ENCODE assay signal across 11 mouse cellular contexts in genomic region chr3:153692978-153693377, GRCm38 (mm10). TPM values are rescaled to one million over a fixed set of nuclear protein-coding genes. Genes with fewer than 3 reads are reported as not detected.
DNase-seq lines count a peak whose midpoint lies in the region; ATAC-seq lines count a peak whose summit lies in the region.
"Had no signal": no experiment of that assay in that cellular context is flagged by ENCODE, and none has a peak within 500 bp of the region (broad histone marks: within the 10 kb centered on the region; RNA-seq: fewer than 3 reads in every experiment).

No protein-coding gene starts in this region.

- 81% methylated on average over 7 of the region's 7 CpGs for WGBS in hindbrain, embryonic 10.5 days
- WGBS in hindbrain, embryonic 13.5 days, result 82% methylated on average over 7 of the region's 7 CpGs
- WGBS in limb, embryonic 15.5 days, result 28% methylated on average over 7 of the region's 7 CpGs

- H3K27me3 ChIP-seq in hindbrain, embryonic 10.5 days (ENCODE audit: insufficient read depth, poor library complexity, severe bottlenecking), result no peaks in the 10 kb centered on the region
- H3K27me3 ChIP-seq in hindbrain, embryonic 13.5 days, result no peaks in the 10 kb centered on the region
- no peaks in the 10 kb centered on the region for H3K27me3 ChIP-seq in limb, embryonic 15.5 days

- no peak overlapping the region for H3K4me2 ChIP-seq in hindbrain, embryonic 13.5 days
- no peak overlapping the region for H3K4me2 ChIP-seq in limb, embryonic 15.5 days

- H3K36me3 ChIP-seq in hindbrain, embryonic 10.5 days, result no peaks in the 10 kb centered on the region
- no peaks in the 10 kb centered on the region for H3K36me3 ChIP-seq in hindbrain, embryonic 13.5 days
- no peaks in the 10 kb centered on the region for H3K36me3 ChIP-seq in limb, embryonic 15.5 days

- no peaks in the 10 kb centered on the region for H3K9me3 ChIP-seq in hindbrain, embryonic 10.5 days
- no peaks in the 10 kb centered on the region for H3K9me3 ChIP-seq in hindbrain, embryonic 13.5 days
- H3K9me3 ChIP-seq in limb, embryonic 15.5 days, result no peaks in the 10 kb centered on the region

- H3K27ac ChIP-seq in hindbrain, embryonic 10.5 days, result 0 out of 2 replicates have a peak overlapping the region, but pooled peaks have one; percentile 56
- H3K27ac ChIP-seq in hindbrain, embryonic 13.5 days, result no peak overlapping the region
- H3K27ac ChIP-seq in limb, embryonic 15.5 days, result peak overlapping the region; percentile 50

- no peak for ATAC-seq in hindbrain, embryonic 13.5 days (ENCODE audit: low FRiP score)
- no peak; the same call in 1 of the 2 replicates for ATAC-seq in limb, embryonic 15.5 days (ENCODE audit: insufficient number of reproducible peaks, low FRiP score, low TSS enrichment, low read depth)

- peaks cover 56% of the 10 kb centered on the region for H3K4me1 ChIP-seq in hindbrain, embryonic 10.5 days (replicated peaks)
- peaks cover 33% of the 10 kb centered on the region for H3K4me1 ChIP-seq in hindbrain, embryonic 13.5 days (replicated peaks)
- H3K4me1 ChIP-seq in limb, embryonic 15.5 days, result peaks cover 34% of the 10 kb centered on the region

- no peak overlapping the region for H3K4me3 ChIP-seq in hindbrain, embryonic 10.5 days
- H3K4me3 ChIP-seq in hindbrain, embryonic 13.5 days, result no peak overlapping the region
- no peak overlapping the region for H3K4me3 ChIP-seq in limb, embryonic 15.5 days

- H3K9ac ChIP-seq in hindbrain, embryonic 13.5 days, result no peak overlapping the region
- no peak overlapping the region for H3K9ac ChIP-seq in limb, embryonic 15.5 days

- DNase-seq in adrenal gland, postnatal 10 days, result peak; percentile 32
- DNase-seq in adrenal gland, postnatal 36 days, result no peak
- no peak for DNase-seq in hindbrain, embryonic 10.5 days (ENCODE audit: low spot score)
- DNase-seq in embryo, embryonic 10.5 days (ENCODE audit: low spot score), result peak; percentile 37
- no peak for DNase-seq in neural tube, embryonic 10.5 days (ENCODE audit: extremely low spot score, low spot score)
- no peak for DNase-seq in MN1 (ENCODE audit: low spot score)
- DNase-seq: cerebellum, postnatal 14 days; midbrain, embryonic 14.5 days; thymus, adult 18-20 months had no signal

RNA-seq across cellular contexts. Expression of gene St6galnac3, which starts 32.0 kb away (rescaled TPM):
- total RNA-seq in adrenal gland, postnatal 10 days (2021), result 10 to 100 TPM; 13.3 to 14.4 TPM
- total RNA-seq in adrenal gland, postnatal 36 days (2021), result 10 to 100 TPM; 11.8 to 20.8 TPM
- 32.4 and 37.8 TPM in 2 replicates for polyA plus RNA-seq in hindbrain, embryonic 10.5 days (2016; fragmentation: Nextera tagmentation; extraction: Ambion mirVana)
- polyA plus RNA-seq in hindbrain, embryonic 13.5 days (2015; fragmentation: Nextera tagmentation; extraction: Ambion mirVana), result 28.3 and 30.3 TPM in 2 replicates
- polyA plus RNA-seq in limb, embryonic 15.5 days (2015; fragmentation: Nextera tagmentation; extraction: Ambion mirVana), result 33.5 and 35.7 TPM in 2 replicates

Comparison
In these comparisons a context has a peak if more than half of its experiments do, and no peak if none do; other contexts are left out.
1. DNase-seq: peak in adrenal gland, postnatal 10 days (single experiment) and embryo, embryonic 10.5 days (single experiment); none in adrenal gland, postnatal 36 days (0 of 2), hindbrain, embryonic 10.5 days (single experiment), neural tube, embryonic 10.5 days (single experiment) and MN1 (single experiment).